Mouse (Mus musculus) G1E (cell line): ENCODE results near the gene Plekhm2.

ENCODE experiments used
- CTCF ChIP-seq: IDR thresholded peaks from 2 replicates; pipeline ENCODE4 v1.5.1; 2012; ENCODE audit warnings: low read depth, low read length, inconsistent platforms, mixed read lengths
- GATA1 ChIP-seq: IDR thresholded peaks from 2 replicates; pipeline ENCODE4 v1.6.1; 2012; ENCODE audit warnings: borderline replicate concordance, low read length, inconsistent platforms, mixed read lengths
- GATA2 ChIP-seq: IDR thresholded peaks from 2 replicates; pipeline ENCODE4 v1.6.1; 2012; ENCODE audit warnings: low read depth, low read length, inconsistent platforms, borderline replicate concordance
- POLR2AphosphoS5 ChIP-seq: IDR thresholded peaks from 2 replicates; pipeline ENCODE4 v1.6.1; 2012; ENCODE audit warnings: low read depth, low read length, inconsistent platforms; ENCODE audit not compliant: insufficient replicate concordance
- TAL1 ChIP-seq: conservative IDR thresholded peaks from 2 replicates; pipeline ENCODE4 v1.6.1; 2012; ENCODE audit warnings: low read depth, low read length, inconsistent platforms, mixed read lengths

DNA sequence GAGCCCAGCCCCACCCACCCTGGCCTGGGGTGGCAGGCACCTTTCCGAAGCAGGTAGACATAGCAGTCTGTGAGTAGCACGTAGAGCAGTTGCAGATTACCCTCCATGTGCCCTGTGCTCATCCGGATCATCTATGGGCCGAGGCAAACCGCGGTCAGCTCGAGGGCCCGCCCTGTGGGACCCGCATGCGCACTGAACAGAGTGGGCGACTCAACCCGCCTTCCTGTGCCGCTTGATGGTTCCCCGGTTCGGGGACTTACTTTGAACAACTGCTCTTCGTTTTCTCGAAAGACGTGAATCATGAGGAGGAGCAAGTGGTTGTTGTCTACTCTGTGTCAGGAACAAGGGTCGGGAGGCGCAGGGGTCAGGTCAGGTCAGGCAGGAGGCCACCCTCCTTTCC is 33.4 kb downstream of the Plekhm2 start:
- TF ChIP-seq CTCF = no peak
- no peak for TF ChIP-seq GATA1
- TF ChIP-seq TAL1 = no peak
- no peak for TF ChIP-seq POLR2AphosphoS5
- TF ChIP-seq GATA2 = no peak
